Mouse (Mus musculus) embryo, embryonic 9.5 days (tissue): ENCODE measurements around the gene Lpar3.

Source experiments
- DNase-seq: peaks from one replicate; pipeline ENCODE4 v3.0.0-alpha.2; 2017; ENCODE audit errors: extremely low spot score

Gene Lpar3

GRCm38 (mm10) chr3:146260203-146260602, 39.4 kb downstream of the Lpar3 start:
- no peak for DNase-seq

- DNase-seq: no peak
Observed at GRCm38 (mm10) chr3:146260845-146261244, 40.1 kb downstream of the Lpar3 start.

- DNase-seq: no peak
Observed at GRCm38 (mm10) chr3:146262536-146262935, 41.8 kb downstream of the Lpar3 start.

GRCm38 (mm10) chr3:146264146-146264545, 43.4 kb downstream of the Lpar3 start:
- no peak for DNase-seq

GRCm38 (mm10) chr3:146265545-146266130, 44.9 kb downstream of the Lpar3 start:
- no peak for DNase-seq

- no peak for DNase-seq
Observed at GRCm38 (mm10) chr3:146268024-146268801, 47.5 kb downstream of the Lpar3 start.

GRCm38 (mm10) chr3:146274503-146274902, 53.7 kb downstream of the Lpar3 start:
- DNase-seq: peak; percentile 19

GRCm38 (mm10) chr3:146275360-146276025, 54.7 kb downstream of the Lpar3 start:
- DNase-seq: no peak

GRCm38 (mm10) chr3:146276026-146276409, 55.3 kb downstream of the Lpar3 start:
- peak; percentile 14 for DNase-seq

GRCm38 (mm10) chr3:146276991-146277390, 56.2 kb downstream of the Lpar3 start:
- no peak for DNase-seq

- no peak for DNase-seq
Observed at GRCm38 (mm10) chr3:146277456-146277855, 56.7 kb downstream of the Lpar3 start.

- no peak for DNase-seq
Observed at GRCm38 (mm10) chr3:146278195-146279140, 57.7 kb downstream of the Lpar3 start.

GRCm38 (mm10) chr3:146283732-146284361, 63.1 kb downstream of the Lpar3 start:
- DNase-seq: no peak

- DNase-seq: no peak
Observed at GRCm38 (mm10) chr3:146286118-146286517, 65.4 kb downstream of the Lpar3 start.

GRCm38 (mm10) chr3:146291928-146292327, 71.2 kb downstream of the Lpar3 start:
- DNase-seq: no peak

- DNase-seq: no peak
Observed at GRCm38 (mm10) chr3:146292515-146292914, 71.8 kb downstream of the Lpar3 start.

GRCm38 (mm10) chr3:146302451-146302850, 81.7 kb downstream of the Lpar3 start:
- DNase-seq: no peak

- no peak for DNase-seq
Observed at GRCm38 (mm10) chr3:146303194-146303593, 82.4 kb downstream of the Lpar3 start.

- DNase-seq: no peak
Observed at GRCm38 (mm10) chr3:146304556-146305405, 84.0 kb downstream of the Lpar3 start.

GRCm38 (mm10) chr3:146307341-146307740, 86.6 kb downstream of the Lpar3 start:
- no peak for DNase-seq
